Mouse (Mus musculus) frontal cortex, postnatal 10 days (tissue): ENCODE data around the gene Ugt1a7c.

Source experiments
- DNase-seq, 2 experiments: peaks; one replicate each; pipeline ENCODE4 v3.0.0; 2022; ENCODE audit warnings: low spot score in 2 of 2, mixed read lengths in 1 of 2

The Ugt1a7c gene

GRCm38 (mm10) chr1:88260604-88261377 lies 165.9 kb downstream of the Ugt1a7c start:
- no peak for DNase-seq

DNA sequence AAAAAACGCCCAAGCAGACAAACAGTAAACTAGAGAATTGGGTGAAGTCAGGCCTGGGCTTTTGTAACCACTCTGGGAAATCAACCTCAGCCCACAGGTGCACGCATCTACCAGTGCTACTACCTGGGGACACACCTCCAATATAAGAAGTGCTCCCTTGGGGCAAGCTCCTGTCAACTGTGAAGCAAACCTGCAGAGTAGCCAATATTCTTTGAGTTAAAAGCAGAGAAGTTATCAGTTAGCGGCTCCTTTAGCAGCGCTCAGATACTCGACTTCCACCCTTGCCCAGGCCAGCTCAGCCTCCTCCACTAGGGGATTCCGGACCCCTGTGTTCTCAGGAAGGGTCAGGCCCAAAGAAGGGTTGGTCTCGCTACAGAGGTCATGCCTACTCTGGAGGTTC lies 166.8 kb downstream of the Ugt1a7c start:
- DNase-seq = no peak

DNA sequence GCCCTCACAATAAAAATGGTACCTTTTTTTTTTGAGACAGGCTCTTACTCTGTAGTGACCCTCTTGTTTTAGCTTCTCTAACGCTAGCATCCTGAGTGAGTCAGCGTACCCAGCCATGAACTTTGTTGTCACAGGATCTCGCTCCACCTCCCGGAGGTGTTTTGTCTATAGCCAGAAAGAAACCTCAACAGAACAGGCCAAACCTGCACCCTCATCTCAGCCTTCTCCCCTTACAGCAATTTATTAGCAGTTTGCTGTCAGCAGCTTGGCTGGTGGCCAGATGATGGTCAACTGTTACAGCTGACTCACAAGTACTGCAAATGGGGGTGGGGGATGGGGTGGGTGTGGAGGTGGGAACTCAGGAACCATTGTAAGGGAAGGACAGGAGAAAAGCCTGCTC lies 167.4 kb downstream of the Ugt1a7c start:
- DNase-seq = no peak

GRCm38 (mm10) chr1:88262961-88263360 lies 168.1 kb downstream of the Ugt1a7c start:
- no peak for DNase-seq

DNA sequence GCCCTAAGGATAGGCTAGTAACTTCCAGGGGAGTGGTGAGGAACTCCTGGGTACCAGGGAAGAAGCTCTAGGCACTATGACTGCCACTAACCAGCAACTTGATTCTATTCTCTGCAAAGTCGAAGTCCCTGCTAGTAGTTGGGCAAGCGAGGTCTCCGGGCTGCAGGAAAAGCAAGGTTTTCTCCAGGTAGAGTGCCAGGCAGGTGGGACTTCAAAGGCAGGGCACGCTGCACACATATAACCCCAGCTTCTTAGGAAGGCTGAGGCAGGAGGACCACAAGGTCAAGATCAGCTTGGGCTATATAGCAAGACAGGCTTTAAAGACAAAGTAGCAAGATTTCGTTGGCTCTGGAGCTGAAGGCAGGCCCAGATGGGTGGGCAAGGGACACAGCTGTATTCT lies 168.9 kb downstream of the Ugt1a7c start:
- DNase-seq = no peak

GRCm38 (mm10) chr1:88264237-88264868 lies 169.5 kb downstream of the Ugt1a7c start:
- no peak for DNase-seq

DNA sequence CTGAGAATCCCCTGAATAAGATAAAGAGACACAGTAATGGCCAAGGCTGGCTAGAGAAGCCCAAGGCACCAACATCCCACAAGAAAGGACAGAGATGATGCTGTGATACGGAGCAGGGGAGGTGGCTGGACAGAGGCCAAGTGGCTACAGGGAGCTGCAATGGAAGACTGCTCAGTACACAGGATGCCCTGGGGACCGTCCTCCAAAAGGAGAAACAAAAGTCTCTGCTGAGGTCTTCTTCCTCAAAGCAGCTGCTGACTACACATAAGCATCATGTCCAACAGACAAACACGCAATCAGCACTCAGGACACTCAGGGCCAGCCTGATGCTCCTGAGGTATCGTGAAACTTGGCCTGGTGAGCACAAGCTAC lies 170.0 kb downstream of the Ugt1a7c start:
- DNase-seq = no peak

DNA sequence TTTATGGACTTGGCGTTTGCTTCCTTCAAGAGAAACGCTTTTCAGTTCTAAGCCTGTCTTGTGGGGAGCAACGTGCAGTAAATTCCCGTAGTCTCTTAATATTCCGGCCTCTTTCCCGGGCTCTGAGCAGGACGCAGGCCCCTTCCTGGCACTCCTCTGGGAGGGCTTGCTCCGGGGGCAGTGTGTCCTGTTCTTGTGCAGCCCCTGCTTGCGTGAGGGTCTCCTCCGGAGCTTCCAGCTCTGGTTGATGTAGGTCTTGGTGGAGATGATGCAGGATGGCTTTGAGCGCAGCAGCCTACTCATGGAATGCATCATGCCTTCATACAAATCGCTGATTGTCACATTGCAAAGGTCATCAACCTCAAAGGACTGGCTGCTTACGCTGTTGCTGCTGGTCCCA lies 171.3 kb downstream of the Ugt1a7c start:
- DNase-seq = no peak

DNA sequence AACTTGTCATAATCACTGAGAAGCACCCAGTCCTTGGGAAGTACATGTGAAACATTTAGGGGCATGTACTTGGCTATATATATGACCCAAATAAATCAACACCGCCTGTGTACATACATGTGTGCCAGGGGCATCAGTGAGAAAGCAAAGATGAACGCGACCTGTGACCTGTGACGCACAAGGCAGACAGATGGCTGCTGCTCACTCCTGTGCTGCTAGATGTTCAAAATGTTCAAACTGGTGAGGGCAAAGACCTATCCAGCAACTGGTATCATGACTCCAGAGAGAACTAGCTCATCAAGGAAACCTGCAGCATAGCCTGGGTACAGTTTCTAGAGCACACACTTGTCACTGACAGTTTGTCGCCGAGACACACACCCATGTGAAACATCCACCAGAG lies 172.6 kb downstream of the Ugt1a7c start:
- DNase-seq = no peak

GRCm38 (mm10) chr1:88268070-88268469 lies 173.2 kb downstream of the Ugt1a7c start:
- DNase-seq = no peak
